Mouse (Mus musculus) G1E-ER4 (cell line): ENCODE data around the gene Ina. TPM values are rescaled to one million over a fixed set of nuclear protein-coding genes. Genes with fewer than 3 reads are reported as not detected.

Experiments used
- GATA1 ChIP-seq: IDR thresholded peaks from one replicate; pipeline ENCODE4 v1.8.0; 2012; ENCODE audit warnings: low read length, inconsistent platforms
- polyA plus RNA-seq: library from polyadenylated mRNA; stranded (reverse); fragments of >175 nt; gene quantifications from 2 replicates; pipeline ENCODE4 v1.2.3, GENCODE M21; 2012

Ina gene
- polyA plus RNA-seq, 1 experiment = not detected

DNA sequence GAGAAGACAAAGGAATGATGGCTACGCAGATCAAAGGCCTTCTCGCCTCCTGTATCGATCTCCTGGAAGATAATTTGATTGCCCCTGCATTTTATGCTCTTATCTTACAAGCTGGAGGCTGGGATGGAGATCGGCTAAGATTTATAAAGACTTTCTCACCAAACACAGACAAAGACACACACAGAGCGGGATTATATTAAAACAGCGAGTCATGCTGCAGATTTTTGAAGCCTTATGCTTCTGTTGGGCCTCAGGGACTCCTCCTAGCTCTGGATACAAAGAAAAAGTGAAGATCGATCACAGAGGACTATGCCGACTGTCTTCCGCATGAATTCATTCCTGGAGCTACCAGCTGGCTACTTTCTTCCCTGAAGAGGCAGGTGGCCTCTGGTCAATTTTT, 15.3 kb downstream of the Ina start:
- no peak for TF ChIP-seq GATA1

DNA sequence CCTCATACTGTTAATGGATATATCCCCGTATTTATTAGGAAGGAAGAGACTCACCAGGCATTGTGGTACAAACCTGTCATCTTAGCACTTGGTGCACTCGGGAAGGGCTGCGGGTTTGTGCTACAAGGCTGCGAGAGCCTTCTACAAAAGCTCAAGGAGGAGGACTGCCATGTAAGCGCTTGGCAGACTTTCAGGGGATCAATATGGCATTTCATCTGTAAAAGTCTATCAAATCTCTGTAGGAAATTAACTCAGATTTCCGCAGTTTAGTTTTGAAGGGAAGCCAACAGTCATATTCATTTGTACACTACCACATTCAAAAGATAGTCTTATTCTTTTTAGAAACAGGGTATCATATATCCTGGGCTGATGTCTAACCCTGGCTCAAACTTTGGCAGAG, 17.3 kb downstream of the Ina start:
- TF ChIP-seq GATA1 = no peak

DNA sequence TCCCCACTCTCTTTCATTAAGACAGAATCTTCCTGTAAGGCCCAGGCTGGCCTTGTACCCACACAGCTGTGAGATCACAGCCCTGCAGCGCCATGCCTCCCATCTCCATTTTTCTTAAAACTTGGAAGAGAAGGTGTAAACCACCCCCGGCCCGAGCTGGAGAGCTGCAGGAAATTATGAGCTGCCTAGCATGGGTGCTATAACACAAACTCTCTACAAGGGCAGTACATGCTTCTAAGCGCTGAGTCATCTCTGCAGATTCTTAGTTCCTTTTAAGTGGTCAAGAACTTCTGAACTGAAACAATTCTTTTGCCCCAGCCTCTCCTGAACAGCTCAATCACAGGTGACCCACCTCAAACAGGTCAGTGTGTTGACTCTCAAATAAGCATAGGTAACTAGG, 20.4 kb downstream of the Ina start:
- TF ChIP-seq GATA1 = no peak

DNA sequence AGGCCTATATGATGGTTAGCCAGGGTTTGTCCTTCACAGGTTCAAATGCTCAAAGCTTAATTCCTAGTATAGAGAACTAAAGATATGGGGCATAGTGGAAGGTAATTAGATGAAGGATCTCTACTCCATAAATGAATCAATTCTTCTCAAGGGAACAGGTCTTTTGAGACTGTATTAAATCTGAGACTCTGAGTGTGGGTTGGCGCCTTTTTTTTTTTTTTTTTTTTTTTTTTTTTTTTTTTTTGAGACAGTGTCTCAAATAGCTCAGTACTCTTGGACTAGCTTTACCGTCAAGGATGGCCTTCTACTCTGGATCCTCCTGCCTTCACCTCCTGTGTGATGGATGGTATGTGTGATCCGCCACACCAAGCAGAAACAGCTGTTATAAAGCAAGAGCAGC, 22.1 kb downstream of the Ina start:
- TF ChIP-seq GATA1 = no peak

DNA sequence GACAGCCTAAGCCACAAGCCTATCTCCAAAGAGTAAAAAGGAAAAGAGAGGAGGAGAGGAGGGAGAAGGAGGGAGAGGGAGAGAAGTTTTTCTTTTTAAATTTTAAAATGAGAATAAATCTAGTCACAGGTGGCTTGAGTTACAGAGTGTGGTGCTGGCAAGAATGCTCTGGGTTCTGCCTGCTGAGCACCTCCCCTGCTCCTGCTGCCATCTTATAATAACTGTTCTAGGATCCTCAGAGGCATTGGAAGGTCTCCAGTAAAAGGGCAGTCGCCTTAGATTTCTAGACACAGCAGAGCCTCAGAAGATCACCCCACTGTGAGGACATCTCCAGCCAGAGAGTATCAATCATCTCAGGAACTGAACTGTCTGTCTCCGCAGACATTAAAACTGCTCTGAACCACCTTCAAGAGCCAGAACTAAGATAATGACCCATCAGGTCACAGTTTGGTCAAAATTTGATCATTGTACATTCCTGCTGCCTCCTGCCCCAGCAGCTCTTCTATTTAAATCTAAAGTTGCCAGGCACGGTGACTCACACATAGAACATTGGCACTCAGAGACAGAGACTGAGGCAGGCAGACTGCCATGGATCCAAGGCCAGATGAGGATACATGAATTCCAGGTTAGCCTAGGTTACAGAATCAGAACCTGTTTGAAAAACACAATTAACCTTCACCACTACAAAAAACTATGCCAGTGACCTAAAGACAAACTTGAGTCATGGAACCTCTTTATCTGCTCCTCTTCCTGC, 26.4 kb downstream of the Ina start:
- TF ChIP-seq GATA1 = no peak

DNA sequence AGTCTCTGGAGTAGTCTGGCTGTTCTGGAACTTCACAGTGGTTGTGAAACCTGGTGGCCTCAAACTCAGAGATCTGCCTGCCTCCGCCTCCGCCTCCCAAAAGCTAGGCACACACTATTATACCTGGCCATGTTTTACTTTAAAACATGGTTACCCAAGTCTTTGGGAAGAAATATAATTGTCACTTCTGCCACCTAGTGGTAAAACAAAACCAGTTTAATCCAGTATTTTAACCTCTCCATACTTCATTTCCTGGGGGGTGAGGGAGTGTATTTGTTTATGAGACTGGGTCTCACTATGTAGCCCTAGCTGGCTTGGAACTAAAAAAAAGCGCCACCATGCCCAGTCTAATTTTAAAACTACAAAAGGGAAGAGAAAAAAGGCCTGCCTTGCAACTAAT, 29.1 kb downstream of the Ina start:
- TF ChIP-seq GATA1 = no peak

DNA sequence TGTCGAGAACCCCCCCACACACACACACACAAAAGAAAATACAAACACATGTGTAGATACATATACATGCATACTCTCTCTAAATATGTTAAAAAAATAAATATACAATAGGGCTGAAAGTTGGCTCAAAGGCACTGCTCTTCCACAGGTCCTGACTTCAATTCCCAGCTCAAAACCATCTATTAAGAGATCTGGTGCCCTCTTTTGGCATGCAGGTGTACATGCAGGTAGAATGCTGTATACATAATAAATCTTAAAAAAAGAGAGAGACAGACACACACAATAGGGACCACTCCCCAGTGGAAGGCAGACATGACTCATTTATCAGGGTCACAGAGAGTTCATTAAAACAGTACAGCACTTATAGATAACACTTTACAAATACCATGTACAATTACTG, 31.8 kb downstream of the Ina start:
- TF ChIP-seq GATA1 = no peak

DNA sequence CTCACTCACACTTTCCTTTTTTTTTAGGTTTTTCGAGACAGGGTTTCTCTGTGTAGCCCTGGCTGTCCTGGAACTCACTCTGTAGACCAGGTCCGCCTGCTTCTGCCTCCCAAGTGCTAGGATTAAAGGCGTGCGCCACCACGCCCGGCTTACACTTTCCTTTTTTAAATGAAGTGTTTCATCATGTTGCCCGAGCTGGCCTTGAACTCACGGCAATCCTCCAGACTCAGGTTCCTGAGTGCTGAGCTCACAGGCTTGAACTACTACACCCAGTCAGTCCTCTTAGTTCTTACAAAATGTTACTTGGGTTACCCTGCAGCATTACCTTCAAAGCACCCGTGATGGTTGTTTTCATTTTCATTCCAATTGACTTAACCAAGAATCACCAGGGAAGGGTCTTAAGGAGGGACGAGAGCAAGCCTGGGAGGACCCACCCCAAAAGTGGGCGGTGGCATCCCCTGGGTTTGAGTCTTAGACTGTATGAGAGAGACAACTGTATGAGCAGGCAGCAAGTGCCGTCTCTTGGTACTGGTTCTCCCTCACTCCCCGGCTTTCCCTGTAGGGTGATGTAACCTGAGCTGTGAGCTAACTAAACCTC, 32.8 kb downstream of the Ina start:
- TF ChIP-seq GATA1 = no peak

DNA sequence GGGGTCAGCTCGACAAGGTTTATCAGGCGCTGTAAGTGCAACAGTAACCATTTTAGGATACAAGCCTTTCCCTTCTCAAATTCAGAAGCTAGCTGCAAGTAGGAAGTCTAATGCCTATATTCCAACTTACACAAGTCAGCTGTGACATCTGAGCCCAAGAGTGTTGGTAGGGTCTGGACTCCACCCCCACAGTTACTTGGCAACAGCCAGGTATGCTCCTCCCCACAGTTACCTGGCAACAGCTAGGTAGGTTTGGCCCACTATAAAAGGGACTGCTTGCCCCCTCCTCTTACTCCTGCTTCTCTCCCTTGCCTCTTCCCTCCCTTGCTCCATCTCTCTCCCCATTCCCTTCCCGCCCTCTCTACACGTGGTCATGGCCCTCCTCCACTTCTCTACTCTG, 34.6 kb downstream of the Ina start:
- no peak for TF ChIP-seq GATA1

DNA sequence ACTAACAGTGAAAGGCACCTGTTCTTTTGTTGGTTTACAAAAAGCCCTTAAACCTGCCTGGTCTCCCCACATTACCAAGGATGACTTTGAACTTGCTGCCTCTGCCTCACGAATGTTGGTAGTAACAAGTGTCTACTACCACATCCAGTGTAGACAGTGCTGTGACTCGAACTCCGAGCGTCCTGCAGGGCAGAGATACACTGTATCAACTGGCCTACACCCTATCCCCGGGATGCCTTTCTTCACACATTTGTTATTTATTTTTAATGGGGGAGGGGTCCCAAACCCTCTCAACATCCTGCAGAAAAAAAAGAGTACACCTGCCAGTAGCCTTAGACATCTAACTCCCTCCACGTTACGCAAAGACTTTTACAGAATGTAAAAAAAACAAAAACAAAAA, 35.3 kb downstream of the Ina start:
- no peak for TF ChIP-seq GATA1

DNA sequence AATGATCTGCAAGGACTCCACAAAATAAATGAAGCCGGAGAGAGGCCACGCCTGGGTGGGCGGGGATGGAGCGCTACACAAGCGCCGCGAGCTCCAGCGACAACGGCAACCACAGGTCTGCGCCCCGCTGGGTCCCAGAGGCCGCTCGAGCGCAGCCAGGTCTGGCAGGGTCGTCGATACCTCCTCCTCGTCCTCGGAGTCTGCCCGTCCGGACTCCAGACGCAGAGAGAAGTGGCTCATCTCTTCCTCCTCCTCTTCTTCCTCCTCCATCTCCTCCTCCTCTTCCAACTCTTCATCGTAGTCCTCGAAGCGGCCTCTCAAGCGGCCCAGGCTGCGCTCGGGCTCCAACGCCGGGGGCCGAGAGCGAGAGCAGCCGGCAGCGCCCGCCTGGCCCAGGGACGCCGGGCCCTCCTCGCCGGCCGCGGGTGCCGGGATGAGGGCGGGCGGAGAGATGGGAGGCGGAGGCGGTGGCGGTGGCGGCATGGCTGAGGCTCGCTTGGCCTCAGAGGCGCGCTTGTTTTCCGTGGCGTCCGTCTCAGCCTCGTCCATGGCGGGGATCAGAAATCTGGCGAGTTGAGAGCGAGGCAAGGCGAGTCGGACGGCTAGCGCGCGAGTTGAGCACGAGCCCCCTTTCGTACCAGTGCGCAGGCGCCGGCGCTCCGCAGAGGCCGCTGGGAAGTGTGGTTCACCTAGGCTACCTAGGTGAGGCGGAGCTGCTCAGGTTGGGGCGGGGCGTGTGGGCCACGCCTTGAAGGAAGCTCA, 36.0 kb downstream of the Ina start, which contains the start of gene Pcgf6:
Gene Pcgf6, minus strand, starts transcription at position 636 of the 762 bp plus-strand sequence.
- TF ChIP-seq GATA1 = no peak

DNA sequence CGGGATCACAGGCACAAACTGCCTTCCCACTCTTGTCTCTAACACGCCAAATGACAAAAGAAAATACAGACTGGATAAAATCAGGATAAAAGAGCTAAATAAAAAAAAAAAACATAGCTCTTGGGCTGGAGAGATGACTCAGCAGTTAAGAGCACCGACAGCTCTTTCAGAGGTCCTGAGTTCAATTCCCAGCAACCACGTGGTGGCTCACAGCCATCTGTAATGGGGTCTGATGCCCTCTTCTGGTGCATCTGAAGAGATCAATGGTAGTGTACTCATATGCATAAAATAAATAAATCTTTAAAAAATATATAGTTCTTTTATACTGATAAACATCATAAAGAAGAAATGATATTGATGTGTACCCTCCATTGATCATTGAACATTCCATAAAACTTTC, 38.4 kb downstream of the Ina start:
- TF ChIP-seq GATA1 = no peak

DNA sequence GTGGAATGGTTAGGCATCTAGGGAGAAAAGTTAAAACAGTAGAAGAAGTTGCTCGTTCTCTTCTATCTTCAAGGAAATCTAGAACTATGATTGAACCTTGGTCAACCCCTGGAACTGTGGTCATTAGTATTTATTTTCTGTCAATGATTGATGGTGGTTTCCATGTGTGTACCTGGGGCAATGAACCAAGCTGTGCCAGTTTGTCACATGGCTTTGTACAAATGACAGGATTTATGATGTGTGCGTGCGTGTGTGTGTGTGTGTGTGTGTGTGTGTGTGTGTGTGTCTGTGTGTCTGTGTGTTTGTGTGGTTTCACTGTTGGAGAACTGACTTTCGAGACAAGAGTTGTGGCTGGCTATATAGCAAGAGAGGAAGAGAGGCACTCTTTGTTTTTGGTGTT, 39.0 kb downstream of the Ina start:
- no peak for TF ChIP-seq GATA1

DNA sequence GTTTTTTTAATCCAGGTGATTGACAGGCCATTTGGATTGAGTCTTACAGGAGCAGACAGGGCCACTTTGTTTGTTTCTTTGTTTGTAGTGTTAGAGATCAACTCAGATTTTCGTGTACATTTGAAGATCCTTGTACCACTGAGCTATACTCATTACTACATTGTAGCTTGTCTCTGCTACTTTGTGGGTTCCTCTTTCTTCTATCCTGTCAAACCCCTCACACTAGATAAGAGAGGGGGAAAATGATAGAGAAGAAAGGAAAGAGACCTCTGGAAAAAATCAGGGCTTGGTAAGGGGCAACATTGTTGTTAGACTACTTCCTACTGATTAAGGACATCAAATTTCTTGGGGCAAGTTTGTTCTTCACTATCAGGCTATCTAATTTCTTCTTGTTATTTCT, 43.2 kb downstream of the Ina start:
- no peak for TF ChIP-seq GATA1

DNA sequence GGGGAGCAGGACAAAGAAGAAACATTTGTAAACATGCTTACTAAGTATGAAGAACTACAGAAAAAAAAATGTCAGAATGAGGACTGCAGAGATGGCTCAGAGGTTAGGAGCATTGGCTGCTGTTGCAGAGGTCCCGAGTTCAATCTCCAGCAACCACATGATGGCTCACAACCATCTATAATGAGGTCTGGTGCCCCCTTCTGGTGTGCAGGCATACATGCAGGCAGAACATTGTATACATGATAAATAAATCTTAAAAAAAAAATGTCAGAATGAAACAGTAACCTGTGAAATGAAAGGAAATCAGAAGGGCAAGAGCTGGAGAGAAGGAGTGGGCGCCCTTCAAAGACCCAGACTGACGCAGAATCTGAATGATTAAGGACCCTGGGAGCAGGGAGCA, 51.4 kb downstream of the Ina start:
- TF ChIP-seq GATA1 = no peak

DNA sequence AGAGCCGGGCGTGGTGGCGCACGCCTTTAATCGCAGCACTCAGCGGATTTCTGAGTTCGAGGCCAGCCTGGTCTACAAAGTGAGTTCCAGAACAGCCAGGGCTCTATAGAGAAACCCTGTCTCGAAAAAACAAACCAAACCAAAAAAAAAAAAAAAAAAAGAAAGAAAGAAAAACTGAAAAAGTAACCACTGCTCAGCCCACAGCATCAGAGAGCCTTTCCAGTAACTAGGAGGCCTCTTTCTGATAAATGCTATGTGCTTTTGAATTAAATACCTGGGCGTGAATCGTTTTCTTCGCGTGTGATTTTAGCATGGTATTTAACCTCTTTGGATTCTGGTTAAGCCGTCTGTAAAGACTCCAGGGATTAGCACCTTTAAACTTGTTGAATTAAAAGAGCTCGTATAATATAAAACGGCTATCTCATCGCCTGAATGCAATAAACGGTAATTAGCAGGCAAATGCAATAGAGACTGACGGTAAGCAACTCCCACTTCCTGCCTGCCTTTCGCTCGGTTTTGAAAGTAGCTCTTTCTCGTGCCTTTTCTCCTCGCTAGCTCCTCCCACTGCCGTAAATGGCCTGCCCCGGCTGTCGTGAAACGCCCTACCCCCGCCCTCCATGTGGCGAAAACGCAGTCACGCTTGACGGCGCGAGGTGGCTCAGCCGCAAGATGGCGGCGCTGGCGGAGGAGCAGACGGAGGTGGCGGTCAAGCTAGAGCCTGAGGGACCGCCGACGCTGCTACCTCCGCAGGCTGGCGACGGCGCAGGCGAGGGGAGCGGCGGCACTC, 52.8 kb downstream of the Ina start, which contains the start of gene Taf5:
Gene Taf5, plus strand, starts transcription at position 651 of the 787 bp plus-strand sequence.
- TF ChIP-seq GATA1 = no peak
